Comparison of ENCODE assay signal across 17 mouse cellular contexts in genomic region chr2:161513256-161513655, GRCm38 (mm10).
DNase-seq lines count a peak whose midpoint lies in the region; ATAC-seq and TF ChIP-seq lines count a peak whose summit lies in the region.
"Had no signal": no experiment of that assay in that cellular context is flagged by ENCODE, and none has a peak within 500 bp of the region (broad histone marks: within the 10 kb centered on the region; RNA-seq: fewer than 3 reads in every experiment).

No protein-coding gene starts in this region.

- H3K27ac ChIP-seq in forebrain, embryonic 14.5 days (ENCODE audit: low read depth, low read length), result no peak overlapping the region
- no peak overlapping the region for H3K27ac ChIP-seq in forebrain, embryonic 13.5 days
- H3K27ac ChIP-seq in cerebellum, adult 2 months (ENCODE audit: insufficient read depth, low read length), result peak overlapping the region; percentile 52; the same call in 1 of the 2 replicates
- no peak overlapping the region for H3K27ac ChIP-seq in midbrain, embryonic 10.5 days (replicated peaks)
- H3K27ac ChIP-seq: embryonic facial prominence, embryonic 12.5 days; heart, embryonic 15.5 days; hindbrain, embryonic 13.5 days had no signal

- 79% methylated on average over 1 of the region's 1 CpGs for WGBS in forebrain, embryonic 14.5 days
- WGBS in forebrain, embryonic 13.5 days, result 77% methylated on average over 1 of the region's 1 CpGs
- 12% methylated on average over 1 of the region's 1 CpGs for WGBS in cerebellum, adult 2 months
- WGBS in midbrain, embryonic 10.5 days, result 86% methylated on average over 1 of the region's 1 CpGs

- no peaks in the 10 kb centered on the region for H3K27me3 ChIP-seq in forebrain, embryonic 14.5 days (replicated peaks; ENCODE audit: control insufficient read depth, insufficient read depth, low read length)
- 0 out of 2 replicates have a peak, but pooled peaks cover 4% of the 10 kb centered on the region for H3K27me3 ChIP-seq in forebrain, embryonic 13.5 days
- H3K27me3 ChIP-seq in cerebellum, adult 2 months (ENCODE audit: control insufficient read depth, insufficient read depth, low read length), result no peaks in the 10 kb centered on the region
- no peaks in the 10 kb centered on the region for H3K27me3 ChIP-seq in midbrain, embryonic 10.5 days (ENCODE audit: low read depth, poor library complexity, severe bottlenecking)
- H3K27me3 ChIP-seq: embryonic facial prominence, embryonic 12.5 days; heart, embryonic 15.5 days; hindbrain, embryonic 13.5 days had no signal

- no peak for TF ChIP-seq POLR2A in cerebellum, adult 2 months (IDR thresholded peaks at IDR 0.05; ENCODE audit: borderline replicate concordance, insufficient read depth, low read length)

- ATAC-seq in forebrain, embryonic 14.5 days, result no peak
- ATAC-seq in forebrain, embryonic 13.5 days, result no peak
- ATAC-seq: intestine, postnatal 0 days had no signal

- H3K36me3 ChIP-seq in forebrain, embryonic 14.5 days (ENCODE audit: control insufficient read depth, insufficient read depth, low read length), result no peaks in the 10 kb centered on the region
- H3K36me3 ChIP-seq in forebrain, embryonic 13.5 days (ENCODE audit: poor library complexity, severe bottlenecking), result no peaks in the 10 kb centered on the region
- no peaks in the 10 kb centered on the region for H3K36me3 ChIP-seq in midbrain, embryonic 10.5 days
- H3K36me3 ChIP-seq: embryonic facial prominence, embryonic 12.5 days; heart, embryonic 15.5 days; hindbrain, embryonic 13.5 days had no signal

- TF ChIP-seq CTCF in cerebellum, adult 2 months (IDR thresholded peaks at IDR 0.05; ENCODE audit: borderline replicate concordance, insufficient read depth, low read depth, low read length), result no peak

- H3K9me3 ChIP-seq in forebrain, embryonic 14.5 days (replicated peaks; ENCODE audit: control insufficient read depth, low read length), result no peaks in the 10 kb centered on the region
- no peaks in the 10 kb centered on the region for H3K9me3 ChIP-seq in forebrain, embryonic 13.5 days (replicated peaks)
- H3K9me3 ChIP-seq in midbrain, embryonic 10.5 days (replicated peaks), result no peaks in the 10 kb centered on the region
- H3K9me3 ChIP-seq: embryonic facial prominence, embryonic 12.5 days; heart, embryonic 15.5 days; hindbrain, embryonic 13.5 days had no signal

- peak; percentile 22 for DNase-seq in forebrain, embryonic 14.5 days (ENCODE audit: low spot score)
- DNase-seq in adrenal gland, postnatal 10 days, result peak; percentile 15
- DNase-seq in cerebellum, adult 2 months, result peak; percentile 78 to 94
- DNase-seq in mesoderm, embryonic 11.5 days (ENCODE audit: low read depth, low spot score), result peak; percentile 12
- no peak for DNase-seq in kidney, postnatal 36 days
- DNase-seq in midbrain, embryonic 10.5 days (ENCODE audit: low spot score), result no peak
- no peak for DNase-seq in thymus, postnatal 4 days
- DNase-seq: kidney, postnatal 14 days; layer of hippocampus, adult 9-11 months; lung, adult 2 months; lung, postnatal 4 days; midbrain, embryonic 14.5 days had no signal

- H3K4me3 ChIP-seq in forebrain, embryonic 14.5 days (ENCODE audit: low read depth, low read length), result no peak overlapping the region
- H3K4me3 ChIP-seq in forebrain, embryonic 13.5 days, result no peak overlapping the region
- no peak overlapping the region for H3K4me3 ChIP-seq in cerebellum, adult 2 months (replicated peaks; ENCODE audit: insufficient read depth, low read depth, low read length)
- H3K4me3 ChIP-seq in midbrain, embryonic 10.5 days, result no peak overlapping the region
- H3K4me3 ChIP-seq: embryonic facial prominence, embryonic 12.5 days; heart, embryonic 15.5 days; hindbrain, embryonic 13.5 days had no signal

- H3K4me2 ChIP-seq in forebrain, embryonic 14.5 days (ENCODE audit: low read length), result no peak overlapping the region
- no peak overlapping the region for H3K4me2 ChIP-seq in forebrain, embryonic 13.5 days
- H3K4me2 ChIP-seq: embryonic facial prominence, embryonic 12.5 days; heart, embryonic 15.5 days; hindbrain, embryonic 13.5 days had no signal

- H3K4me1 ChIP-seq in forebrain, embryonic 14.5 days (ENCODE audit: control insufficient read depth, insufficient read depth, low read length), result no peaks in the 10 kb centered on the region; the same call in 1 of the 2 replicates
- H3K4me1 ChIP-seq in forebrain, embryonic 13.5 days, result peaks cover 25% of the 10 kb centered on the region
- H3K4me1 ChIP-seq in cerebellum, adult 2 months (ENCODE audit: control insufficient read depth, insufficient read depth, low read length), result peaks cover 26% of the 10 kb centered on the region
- H3K4me1 ChIP-seq in midbrain, embryonic 10.5 days, result peaks cover 16% of the 10 kb centered on the region
- H3K4me1 ChIP-seq: embryonic facial prominence, embryonic 12.5 days had no signal

- H3K9ac ChIP-seq in forebrain, embryonic 14.5 days (ENCODE audit: low read length), result no peak overlapping the region
- no peak overlapping the region for H3K9ac ChIP-seq in forebrain, embryonic 13.5 days
- H3K9ac ChIP-seq: embryonic facial prominence, embryonic 12.5 days; heart, embryonic 15.5 days; hindbrain, embryonic 13.5 days had no signal

Comparison
In these comparisons a context has a peak if more than half of its experiments do, and no peak if none do; other contexts are left out.
1. DNase-seq: peak in forebrain, embryonic 14.5 days (single experiment), adrenal gland, postnatal 10 days (single experiment), cerebellum, adult 2 months (2 of 2) and mesoderm, embryonic 11.5 days (single experiment); none in kidney, postnatal 36 days (0 of 2), midbrain, embryonic 10.5 days (single experiment) and thymus, postnatal 4 days (single experiment).